Comparison of ENCODE assay signal across 9 mouse cellular contexts in the genomic region with DNA sequence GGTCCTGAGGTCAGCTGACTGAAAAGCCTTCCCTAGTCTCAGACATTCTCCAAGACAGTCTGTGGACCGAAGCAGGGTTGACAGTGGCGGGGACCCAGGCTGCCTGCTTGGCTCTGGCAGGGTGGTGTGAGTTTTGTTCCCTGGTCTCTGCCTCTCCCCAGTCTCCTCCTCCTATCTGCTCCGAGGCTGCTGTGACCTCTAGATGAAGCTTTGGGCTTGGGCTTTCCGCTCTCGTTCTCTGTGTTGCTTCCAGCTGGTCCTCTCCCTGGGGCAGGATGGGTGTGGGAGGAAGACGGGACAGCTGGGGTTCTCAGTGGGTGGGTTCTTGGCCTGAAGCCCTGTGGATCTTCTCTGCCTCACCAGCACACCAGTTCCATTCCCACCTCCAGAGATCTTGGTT. TPM values are rescaled to one million over a fixed set of nuclear protein-coding genes. Genes with fewer than 3 reads are reported as not detected.
DNase-seq lines count a peak whose midpoint lies in the region; ATAC-seq lines count a peak whose summit lies in the region.
"Had no signal": no experiment of that assay in that cellular context is flagged by ENCODE, and none has a peak within 500 bp of the region (broad histone marks: within the 10 kb centered on the region; RNA-seq: fewer than 3 reads in every experiment).

No protein-coding gene starts in this region.

- peak overlapping the region; percentile 68 for H3K27ac ChIP-seq in forebrain, embryonic 10.5 days
- H3K27ac ChIP-seq in forebrain, embryonic 16.5 days (ENCODE audit: low read length) = no peak overlapping the region
- peak overlapping the region; percentile 39; the same call in 1 of the 2 replicates for H3K27ac ChIP-seq in intestine, embryonic 14.5 days (ENCODE audit: low read depth)
- H3K27ac ChIP-seq: liver, embryonic 13.5 days had no signal

- H3K4me3 ChIP-seq in forebrain, embryonic 10.5 days = no peak overlapping the region
- no peak overlapping the region for H3K4me3 ChIP-seq in forebrain, embryonic 16.5 days (replicated peaks; ENCODE audit: low read length)
- H3K4me3 ChIP-seq in intestine, embryonic 14.5 days (ENCODE audit: low read depth, low read length) = no peak overlapping the region
- H3K4me3 ChIP-seq: liver, embryonic 13.5 days had no signal

- no peak overlapping the region for H3K4me2 ChIP-seq in forebrain, embryonic 16.5 days (ENCODE audit: low read length)
- H3K4me2 ChIP-seq in intestine, embryonic 14.5 days (ENCODE audit: low read length) = no peak overlapping the region
- H3K4me2 ChIP-seq: liver, embryonic 13.5 days had no signal

- H3K9me3 ChIP-seq in forebrain, embryonic 10.5 days = no peaks in the 10 kb centered on the region
- no peaks in the 10 kb centered on the region for H3K9me3 ChIP-seq in forebrain, embryonic 16.5 days (ENCODE audit: control insufficient read depth, low read length)
- H3K9me3 ChIP-seq in intestine, embryonic 14.5 days (ENCODE audit: control insufficient read depth, low read length) = no peaks in the 10 kb centered on the region
- H3K9me3 ChIP-seq: liver, embryonic 13.5 days had no signal

- no peaks in the 10 kb centered on the region for H3K27me3 ChIP-seq in forebrain, embryonic 10.5 days (ENCODE audit: poor library complexity, severe bottlenecking)
- H3K27me3 ChIP-seq in forebrain, embryonic 16.5 days (replicated peaks; ENCODE audit: control insufficient read depth, insufficient read depth, low read length) = no peaks in the 10 kb centered on the region
- no peaks in the 10 kb centered on the region for H3K27me3 ChIP-seq in intestine, embryonic 14.5 days (replicated peaks; ENCODE audit: control insufficient read depth, insufficient read depth, low read length)
- H3K27me3 ChIP-seq: liver, embryonic 13.5 days had no signal

- H3K9ac ChIP-seq in forebrain, embryonic 16.5 days (replicated peaks; ENCODE audit: low read depth, low read length) = no peak overlapping the region
- no peak overlapping the region for H3K9ac ChIP-seq in intestine, embryonic 14.5 days (ENCODE audit: low read length)
- H3K9ac ChIP-seq: liver, embryonic 13.5 days had no signal

- 85% methylated on average over 6 of the region's 6 CpGs for WGBS in forebrain, embryonic 10.5 days
- 83% methylated on average over 6 of the region's 6 CpGs for WGBS in forebrain, embryonic 16.5 days
- WGBS in intestine, embryonic 14.5 days = 34% methylated on average over 6 of the region's 6 CpGs

- ATAC-seq in forebrain, embryonic 16.5 days = no peak
- ATAC-seq in intestine, embryonic 14.5 days (replicated peaks; ENCODE audit: low FRiP score, low TSS enrichment, low read depth) = peak; percentile 40; the same call in 1 of the 2 replicates

- DNase-seq in forebrain, embryonic 10.5 days (ENCODE audit: extremely low spot score, low spot score) = no peak
- peak; percentile 64 to 73 for DNase-seq in frontal cortex, postnatal 36 days (ENCODE audit: low spot score in 2 of 2)
- no peak for DNase-seq in intestine, embryonic 14.5 days (ENCODE audit: low spot score)
- DNase-seq in left cerebral cortex, adult 8-10 months (ENCODE audit: low spot score in 2 of 2) = peak; percentile 33 to 67
- DNase-seq in skeletal muscle tissue, adult 2 months (ENCODE audit: low read depth, low spot score) = peak; percentile 71
- DNase-seq in spleen, adult 18-20 months = no peak
- DNase-seq in urinary bladder, postnatal 25 days (ENCODE audit: low spot score) = no peak
- DNase-seq: liver, embryonic 13.5 days had no signal

- peaks cover 50% of the 10 kb centered on the region for H3K4me1 ChIP-seq in forebrain, embryonic 10.5 days
- peaks cover 9% of the 10 kb centered on the region for H3K4me1 ChIP-seq in forebrain, embryonic 16.5 days (replicated peaks; ENCODE audit: control insufficient read depth, insufficient read depth, low read length)
- peaks cover 34% of the 10 kb centered on the region for H3K4me1 ChIP-seq in intestine, embryonic 14.5 days (replicated peaks; ENCODE audit: control insufficient read depth, insufficient read depth, low read length)
- H3K4me1 ChIP-seq: liver, embryonic 13.5 days had no signal

- no peaks in the 10 kb centered on the region for H3K36me3 ChIP-seq in forebrain, embryonic 10.5 days (replicated peaks)
- H3K36me3 ChIP-seq in forebrain, embryonic 16.5 days (ENCODE audit: control insufficient read depth, insufficient read depth) = no peaks in the 10 kb centered on the region
- H3K36me3 ChIP-seq in intestine, embryonic 14.5 days (ENCODE audit: control insufficient read depth, insufficient read depth, low read length) = no peaks in the 10 kb centered on the region
- H3K36me3 ChIP-seq: liver, embryonic 13.5 days had no signal

RNA-seq across cellular contexts. Expression of a gene that starts 51.8 kb away (rescaled TPM):
- 51.6 and 54.7 TPM in 2 replicates for polyA plus RNA-seq in forebrain, embryonic 10.5 days (2016; fragmentation: Nextera tagmentation; extraction: Ambion mirVana)
- 21.1 and 27.1 TPM in 2 replicates for polyA plus RNA-seq in forebrain, embryonic 16.5 days (2015; fragmentation: Nextera tagmentation; extraction: Ambion mirVana)
- 102 and 114 TPM in 2 replicates for polyA plus RNA-seq in intestine, embryonic 14.5 days (2014; fragmentation: Nextera tagmentation; extraction: Ambion mirVana)
- 10 to 100 TPM; 46.7 to 58.2 (median 53.1) TPM for total RNA-seq in left cerebral cortex, adult 8-10 months (2022)

Comparison
In these comparisons a context has a peak if more than half of its experiments do, and no peak if none do; other contexts are left out.
1. DNase-seq: peak in frontal cortex, postnatal 36 days (2 of 2), left cerebral cortex, adult 8-10 months (2 of 2) and skeletal muscle tissue, adult 2 months (single experiment); none in forebrain, embryonic 10.5 days (single experiment), intestine, embryonic 14.5 days (single experiment), spleen, adult 18-20 months (0 of 2) and urinary bladder, postnatal 25 days (single experiment).